Mouse (Mus musculus) forebrain, embryonic 11.5 days (tissue): ENCODE data around the gene Ppp3r1. TPM values are rescaled to one million over a fixed set of nuclear protein-coding genes. Genes with fewer than 3 reads are reported as not detected.
"Not testable (repeated sequence)": the region's sequence is repeated elsewhere in the genome, so short reads cannot be mapped to it uniquely, and the experiment has no call there.

Experiments
- ATAC-seq: fragments of 200-750 bp; cut with Nextera tagmentation; replicated peaks from 2 replicates; pipeline ENCODE4 v1.8.0; 2017; ENCODE audit warnings: moderate TSS enrichment; ENCODE audit not compliant: low FRiP score
- DNase-seq: peaks from one replicate; pipeline ENCODE4 v3.0.0-alpha.2; 2017; ENCODE audit warnings: low spot score
- H3K27ac ChIP-seq: fragments of 300-500 bp; sonication (generic); 2 replicates; pipeline ENCODE4 v1.5.1; 2014; ENCODE audit warnings: low read depth, low read length
- H3K27me3 ChIP-seq: fragments of 300-500 bp; sonication (generic); 2 replicates; pipeline ENCODE4 v1.6.1; 2014; ENCODE audit warnings: mild to moderate bottlenecking, low read length, mixed read lengths; ENCODE audit not compliant: control insufficient read depth, insufficient read depth
- H3K36me3 ChIP-seq: fragments of 300-500 bp; sonication (generic); 2 replicates; pipeline ENCODE4 v1.6.1; 2014; ENCODE audit warnings: mild to moderate bottlenecking, low read length, moderate library complexity, mixed read lengths; ENCODE audit not compliant: control insufficient read depth, insufficient read depth
- H3K4me1 ChIP-seq: fragments of 300-500 bp; sonication (generic); replicated peaks from 2 replicates; pipeline ENCODE4 v1.6.1; 2014; ENCODE audit warnings: low read length, mixed read lengths; ENCODE audit not compliant: control insufficient read depth, insufficient read depth
- H3K4me2 ChIP-seq: fragments of 300-500 bp; sonication (generic); 2 replicates; pipeline ENCODE4 v1.6.1; 2014; ENCODE audit warnings: low read depth, mild to moderate bottlenecking, low read length, moderate library complexity, mixed read lengths; ENCODE audit not compliant: severe bottlenecking
- H3K4me3 ChIP-seq: fragments of 300-500 bp; sonication (generic); 2 replicates; pipeline ENCODE4 v1.5.1; 2014; ENCODE audit warnings: low read depth, low read length
- H3K9ac ChIP-seq: fragments of 300-500 bp; sonication (generic); 2 replicates; pipeline ENCODE4 v1.6.1; 2014; ENCODE audit warnings: low read length
- H3K9me3 ChIP-seq: fragments of 300-500 bp; sonication (generic); 2 replicates; pipeline ENCODE4 v1.6.1; 2016; ENCODE audit warnings: low read length, mixed read lengths; ENCODE audit not compliant: control insufficient read depth
- WGBS: fragments of 180-500 bp; shearing (Covaris S2); extraction: QIAGEN DNeasy Blood & Tissue Kit; methylation state at CpG from one replicate; pipeline ENCODE4 v1.1.7; 2014; 5-methylcytosine and 5-hydroxymethylcytosine counted together
- polyA plus RNA-seq: library from polyadenylated mRNA; unstranded; fragments of >200 nt; fragmentation: Nextera tagmentation; extraction: Ambion mirVana; gene quantifications from 2 replicates; pipeline ENCODE4 v1.2.1, GENCODE M21; 2014

The Ppp3r1 gene
- polyA plus RNA-seq, 1 experiment from 2014 or later: 103 TPM

- no peak for DNase-seq
- Histone ChIP-seq H3K4me3 (no peak overlapping the region), H3K36me3 (no peaks in the 10 kb centered on the region), H3K4me1 (no peaks in the 10 kb centered on the region; the same call in 1 of the 2 replicates), H3K9ac (no peak overlapping the region), H3K4me2 (peak overlapping the region; percentile 9; the same call in 1 of the 2 replicates), H3K9me3 (no peaks in the 10 kb centered on the region), H3K27ac (no peak overlapping the region), H3K27me3 (no peaks in the 10 kb centered on the region)
- ATAC-seq: no peak
- 75% methylated on average over 5 of the region's 5 CpGs for WGBS
Measured at GRCm38 (mm10) chr11:17212903-17213509, 53.9 kb downstream of the Ppp3r1 start.

GRCm38 (mm10) chr11:17215475-17215874 is 56.4 kb downstream of the Ppp3r1 start:
- no peak overlapping the region for H3K9ac ChIP-seq
- no peaks in the 10 kb centered on the region for H3K9me3 ChIP-seq
- H3K27ac ChIP-seq: no peak overlapping the region
- no peaks in the 10 kb centered on the region for H3K27me3 ChIP-seq
- H3K4me1 ChIP-seq: no peaks in the 10 kb centered on the region; the same call in 1 of the 2 replicates
- no peak overlapping the region for H3K4me3 ChIP-seq
- DNase-seq (no peak), ATAC-seq (no peak)
- no peak overlapping the region for H3K4me2 ChIP-seq
- H3K36me3 ChIP-seq: no peaks in the 10 kb centered on the region
- WGBS: 90% methylated on average over 3 of the region's 3 CpGs

- no peak for DNase-seq
- H3K36me3 ChIP-seq: no peaks in the 10 kb centered on the region
- H3K9ac ChIP-seq: no peak overlapping the region
- no peak for ATAC-seq
- WGBS: 95% methylated on average over 8 of the region's 8 CpGs
- H3K9me3 ChIP-seq: no peaks in the 10 kb centered on the region
- H3K4me1 ChIP-seq: no peaks in the 10 kb centered on the region
- H3K27me3 ChIP-seq: no peaks in the 10 kb centered on the region
- no peak overlapping the region for H3K4me3 ChIP-seq
- no peak overlapping the region for H3K4me2 ChIP-seq
- H3K27ac ChIP-seq: no peak overlapping the region
Measured at GRCm38 (mm10) chr11:17221126-17221525, 62.1 kb downstream of the Ppp3r1 start.

GRCm38 (mm10) chr11:17232792-17233191 is 73.7 kb downstream of the Ppp3r1 start:
- no peak for ATAC-seq

GRCm38 (mm10) chr11:17236449-17237037 is 77.5 kb downstream of the Ppp3r1 start:
- H3K36me3 ChIP-seq: no peaks in the 10 kb centered on the region
- DNase-seq (no peak), ATAC-seq (no peak)
- no peak overlapping the region for H3K27ac ChIP-seq
- H3K4me3 ChIP-seq: no peak overlapping the region
- no peaks in the 10 kb centered on the region for H3K4me1 ChIP-seq
- no peaks in the 10 kb centered on the region for H3K27me3 ChIP-seq
- H3K9me3 ChIP-seq: no peaks in the 10 kb centered on the region
- no peak overlapping the region for H3K9ac ChIP-seq
- no peak overlapping the region for H3K4me2 ChIP-seq
- 93% methylated on average over 5 of the region's 5 CpGs for whole genome bisulfite sequencing

More at GRCm38 (mm10) chr11:17232792-17233191, 73.7 kb downstream of the Ppp3r1 start:
- DNase-seq: no peak
- Histone ChIP-seq H3K27ac (no peak overlapping the region), H3K36me3 (no peaks in the 10 kb centered on the region), H3K9me3 (no peaks in the 10 kb centered on the region), H3K27me3 (no peaks in the 10 kb centered on the region), H3K4me2 (no peak overlapping the region), H3K9ac (no peak overlapping the region), H3K4me3 (no peak overlapping the region), H3K4me1 (no peaks in the 10 kb centered on the region)
- 89% methylated on average over 5 of the region's 5 CpGs for WGBS

- WGBS: 85% methylated on average over 5 of the region's 5 CpGs
- H3K4me3 ChIP-seq, H3K27me3 ChIP-seq, DNase-seq, ATAC-seq, H3K36me3 ChIP-seq, H3K27ac ChIP-seq, H3K4me1 ChIP-seq, H3K4me2 ChIP-seq, H3K9ac ChIP-seq, H3K9me3 ChIP-seq: not testable (repeated sequence)
Measured at GRCm38 (mm10) chr11:17238598-17238997, 79.5 kb downstream of the Ppp3r1 start.

- no peak overlapping the region for H3K9ac ChIP-seq
- DNase-seq (no peak), ATAC-seq (no peak)
- H3K4me2 ChIP-seq: no peak overlapping the region
- no peak overlapping the region for H3K27ac ChIP-seq
- no peaks in the 10 kb centered on the region for H3K36me3 ChIP-seq
- H3K4me1 ChIP-seq: no peaks in the 10 kb centered on the region
- H3K27me3 ChIP-seq: no peaks in the 10 kb centered on the region
- no peak overlapping the region for H3K4me3 ChIP-seq
- no peaks in the 10 kb centered on the region for H3K9me3 ChIP-seq
Measured at GRCm38 (mm10) chr11:17248715-17249114, 89.7 kb downstream of the Ppp3r1 start.
